11 mouse cellular contexts compared by ENCODE assay signal in genomic region chr12:21140153-21140552, GRCm38 (mm10).
DNase-seq lines count a peak whose midpoint lies in the region; ATAC-seq lines count a peak whose summit lies in the region.
"Had no signal": no experiment of that assay in that cellular context is flagged by ENCODE, and none has a peak within 500 bp of the region (broad histone marks: within the 10 kb centered on the region; RNA-seq: fewer than 3 reads in every experiment).

No protein-coding gene starts in this region.

- H3K4me1 ChIP-seq in hindbrain, embryonic 15.5 days (replicated peaks), result peaks cover 48% of the 10 kb centered on the region
- H3K4me1 ChIP-seq in hindbrain, embryonic 10.5 days (replicated peaks), result peaks cover 36% of the 10 kb centered on the region
- H3K4me1 ChIP-seq in neural tube, embryonic 15.5 days, result peaks cover 57% of the 10 kb centered on the region

- no peak overlapping the region for H3K4me3 ChIP-seq in hindbrain, embryonic 15.5 days
- H3K4me3 ChIP-seq in hindbrain, embryonic 10.5 days, result no peak overlapping the region
- H3K4me3 ChIP-seq in neural tube, embryonic 15.5 days (replicated peaks), result no peak overlapping the region
- H3K4me3 ChIP-seq: midbrain, embryonic 12.5 days; stomach, embryonic 15.5 days had no signal

- 0 out of 2 replicates have a peak overlapping the region, but pooled peaks have one; percentile 26 for H3K27ac ChIP-seq in hindbrain, embryonic 15.5 days (replicated peaks)
- H3K27ac ChIP-seq in hindbrain, embryonic 10.5 days, result no peak overlapping the region
- peak overlapping the region; percentile 52; the same call in 1 of the 2 replicates for H3K27ac ChIP-seq in neural tube, embryonic 15.5 days (replicated peaks)
- H3K27ac ChIP-seq: midbrain, embryonic 12.5 days; stomach, embryonic 15.5 days had no signal

- no peak for ATAC-seq in hindbrain, embryonic 15.5 days (ENCODE audit: low FRiP score, low read depth)
- ATAC-seq in neural tube, embryonic 15.5 days (ENCODE audit: low FRiP score), result 0 out of 2 replicates have a peak, but pooled peaks have one; percentile 5

- H3K36me3 ChIP-seq in hindbrain, embryonic 15.5 days, result no peaks in the 10 kb centered on the region
- H3K36me3 ChIP-seq in hindbrain, embryonic 10.5 days, result peaks cover 9% of the 10 kb centered on the region
- H3K36me3 ChIP-seq in neural tube, embryonic 15.5 days, result no peaks in the 10 kb centered on the region
- H3K36me3 ChIP-seq: stomach, embryonic 15.5 days had no signal

- no peaks in the 10 kb centered on the region for H3K9me3 ChIP-seq in hindbrain, embryonic 15.5 days
- H3K9me3 ChIP-seq in hindbrain, embryonic 10.5 days, result 0 out of 2 replicates have a peak, but pooled peaks cover 2% of the 10 kb centered on the region
- no peaks in the 10 kb centered on the region for H3K9me3 ChIP-seq in neural tube, embryonic 15.5 days (replicated peaks)
- H3K9me3 ChIP-seq: midbrain, embryonic 12.5 days; stomach, embryonic 15.5 days had no signal

- WGBS in hindbrain, embryonic 15.5 days, result 71% methylated on average over 14 of the region's 14 CpGs
- 91% methylated on average over 14 of the region's 14 CpGs for WGBS in hindbrain, embryonic 10.5 days
- 69% methylated on average over 14 of the region's 14 CpGs for WGBS in neural tube, embryonic 15.5 days

- no peak overlapping the region for H3K4me2 ChIP-seq in hindbrain, embryonic 15.5 days
- H3K4me2 ChIP-seq in neural tube, embryonic 15.5 days, result peak overlapping the region; percentile 7; the same call in 1 of the 2 replicates
- H3K4me2 ChIP-seq: midbrain, embryonic 12.5 days; stomach, embryonic 15.5 days had no signal

- H3K27me3 ChIP-seq in hindbrain, embryonic 15.5 days, result no peaks in the 10 kb centered on the region
- H3K27me3 ChIP-seq in hindbrain, embryonic 10.5 days (ENCODE audit: insufficient read depth, poor library complexity, severe bottlenecking), result no peaks in the 10 kb centered on the region
- no peaks in the 10 kb centered on the region for H3K27me3 ChIP-seq in neural tube, embryonic 15.5 days (replicated peaks)
- H3K27me3 ChIP-seq: midbrain, embryonic 12.5 days; stomach, embryonic 15.5 days had no signal

- no peak for DNase-seq in hindbrain, embryonic 10.5 days (ENCODE audit: low spot score)
- peak; percentile 67 for DNase-seq in cerebellum, adult 11-12 months
- DNase-seq in frontal cortex, adult 2 months (ENCODE audit: extremely low spot score in 1 of 2, low spot score in 1 of 2), result peak; percentile 73 to 86
- no peak for DNase-seq in testis, postnatal 10 days (ENCODE audit: low spot score)
- no peak for DNase-seq in kidney, postnatal 4 days
- DNase-seq in heart, adult 9 months (ENCODE audit: low spot score in 2 of 2), result no peak
- DNase-seq: lung, adult 2 months had no signal

- no peak overlapping the region for H3K9ac ChIP-seq in hindbrain, embryonic 15.5 days
- H3K9ac ChIP-seq in neural tube, embryonic 15.5 days (replicated peaks), result no peak overlapping the region
- H3K9ac ChIP-seq: midbrain, embryonic 12.5 days; stomach, embryonic 15.5 days had no signal

Comparison
In these comparisons a context has a peak if more than half of its experiments do, and no peak if none do; other contexts are left out.
1. DNase-seq: peak in cerebellum, adult 11-12 months (single experiment) and frontal cortex, adult 2 months (2 of 2); none in hindbrain, embryonic 10.5 days (single experiment), testis, postnatal 10 days (single experiment), kidney, postnatal 4 days (0 of 2) and heart, adult 9 months (0 of 2).